Mouse (Mus musculus) brain, embryonic 14.5 days (tissue): ENCODE results near the gene Lce1a1.

Experiments
- CTCF ChIP-seq: fragments of 200-500 bp; IDR thresholded peaks from 2 replicates; pipeline ENCODE4 v1.5.1; 2012; ENCODE audit warnings: inconsistent platforms, mild to moderate bottlenecking, moderate library complexity, borderline replicate concordance; ENCODE audit not compliant: insufficient read depth, insufficient read length; ENCODE audit errors: extremely low read depth
- POLR2A ChIP-seq: fragments of 200-500 bp; IDR thresholded peaks from 2 replicates; pipeline ENCODE4 v1.6.1; 2012; ENCODE audit warnings: mild to moderate bottlenecking, inconsistent platforms, borderline replicate concordance; ENCODE audit not compliant: poor library complexity, insufficient read depth, insufficient read length, severe bottlenecking; ENCODE audit errors: extremely low read depth

- TF ChIP-seq CTCF, result no peak
- TF ChIP-seq POLR2A, result no peak
Measured at GRCm38 (mm10) chr3:92607392-92607791, 40.7 kb downstream of the Lce1a1 start, which contains the start of gene 2210017I01Rik.
